Mouse (Mus musculus) hindbrain, embryonic 10.5 days (tissue): ENCODE measurements around the gene Ubr2. TPM values are rescaled to one million over a fixed set of nuclear protein-coding genes. Genes with fewer than 3 reads are reported as not detected.

Experiments used
- DNase-seq: peaks from one replicate; pipeline ENCODE4 v3.0.0-alpha.2; 2017; ENCODE audit warnings: low spot score
- H3K27ac ChIP-seq: fragments of 300-500 bp; sonication (generic); 2 replicates; pipeline ENCODE4 v1.5.1; 2016; ENCODE audit warnings: mild to moderate bottlenecking, moderate library complexity
- H3K27me3 ChIP-seq: fragments of 300-500 bp; sonication (generic); 2 replicates; pipeline ENCODE4 v1.6.1; 2016; ENCODE audit warnings: mild to moderate bottlenecking; ENCODE audit not compliant: poor library complexity, insufficient read depth, severe bottlenecking
- H3K36me3 ChIP-seq: fragments of 300-500 bp; sonication (generic); 2 replicates; pipeline ENCODE4 v1.6.1; 2016; ENCODE audit warnings: mild to moderate bottlenecking, moderate library complexity
- H3K4me1 ChIP-seq: fragments of 300-500 bp; sonication (generic); replicated peaks from 2 replicates; pipeline ENCODE4 v1.6.1; 2016; ENCODE audit warnings: mild to moderate bottlenecking
- H3K4me3 ChIP-seq: fragments of 300-500 bp; sonication (generic); 2 replicates; pipeline ENCODE4 v1.5.1; 2016; ENCODE audit warnings: mild to moderate bottlenecking, moderate library complexity
- H3K9me3 ChIP-seq: fragments of 300-500 bp; sonication (generic); 2 replicates; pipeline ENCODE4 v1.6.1; 2016; ENCODE audit warnings: mild to moderate bottlenecking, moderate library complexity
- WGBS: fragments of 180-500 bp; shearing (Covaris S2); methylation state at CpG from one replicate; pipeline ENCODE4 v1.1.7; 2016; 5-methylcytosine and 5-hydroxymethylcytosine counted together
- polyA plus RNA-seq: library from polyadenylated mRNA; unstranded; fragments of >200 nt; fragmentation: Nextera tagmentation; extraction: Ambion mirVana; gene quantifications from 2 replicates; pipeline ENCODE4 v1.2.1, GENCODE M21; 2016

The Ubr2 gene
- polyA plus RNA-seq, 1 experiment from 2014 or later: 17.6 TPM

- no peak overlapping the region for H3K27ac ChIP-seq
- peaks cover 16% of the 10 kb centered on the region for H3K4me1 ChIP-seq
- H3K27me3 ChIP-seq: no peaks in the 10 kb centered on the region
- no peak for DNase-seq
- H3K36me3 ChIP-seq: no peaks in the 10 kb centered on the region
- no peak overlapping the region for H3K4me3 ChIP-seq
- 91% methylated on average over 9 of the region's 9 CpGs for WGBS
- H3K9me3 ChIP-seq: no peaks in the 10 kb centered on the region
These were observed 127.2 kb downstream of the Ubr2 start for GRCm38 (mm10) chr17:46883107-46883506.

- H3K36me3 ChIP-seq: no peaks in the 10 kb centered on the region
- H3K4me1 ChIP-seq: peaks cover 24% of the 10 kb centered on the region
- WGBS: 86% methylated on average over 6 of the region's 6 CpGs
- no peak overlapping the region for H3K4me3 ChIP-seq
- no peaks in the 10 kb centered on the region for H3K27me3 ChIP-seq
- H3K27ac ChIP-seq: no peak overlapping the region
- H3K9me3 ChIP-seq: no peaks in the 10 kb centered on the region
- DNase-seq: no peak
These were observed 128.6 kb downstream of the Ubr2 start for GRCm38 (mm10) chr17:46881728-46882127.

- no peak overlapping the region for H3K27ac ChIP-seq
- WGBS: 93% methylated on average over 2 of the region's 2 CpGs
These were observed 130.0 kb downstream of the Ubr2 start for GRCm38 (mm10) chr17:46880322-46880721.

GRCm38 (mm10) chr17:46879841-46880311 lies 130.5 kb downstream of the Ubr2 start:
- Histone ChIP-seq H3K27me3 (no peaks in the 10 kb centered on the region), H3K4me3 (no peak overlapping the region), H3K27ac (no peak overlapping the region), H3K36me3 (no peaks in the 10 kb centered on the region), H3K9me3 (no peaks in the 10 kb centered on the region), H3K4me1 (peaks cover 20% of the 10 kb centered on the region; the same call in 1 of the 2 replicates)
- no peak for DNase-seq
- 68% methylated on average over 14 of the region's 14 CpGs for WGBS

More at GRCm38 (mm10) chr17:46880322-46880721, 130.0 kb downstream of the Ubr2 start:
- DNase-seq: no peak
- Histone ChIP-seq H3K4me3 (no peak overlapping the region), H3K9me3 (no peaks in the 10 kb centered on the region), H3K4me1 (peaks cover 20% of the 10 kb centered on the region; the same call in 1 of the 2 replicates), H3K36me3 (no peaks in the 10 kb centered on the region), H3K27me3 (no peaks in the 10 kb centered on the region)

Other genes with a start within 250 kb of the Ubr2 start
- 0.43 and 0.62 TPM in 2 replicates for gene Ptcra, start 246.8 kb downstream of the Ubr2 start, polyA plus RNA-seq
- 57.3 and 59.3 TPM in 2 replicates for gene 2310039H08Rik, start 237.9 kb downstream of the Ubr2 start, polyA plus RNA-seq
- gene Rpl7l1, start 227.9 kb downstream of the Ubr2 start, polyA plus RNA-seq: 164 and 209 TPM in 2 replicates
- gene Bicral, start 152.1 kb downstream of the Ubr2 start, polyA plus RNA-seq: 3.8 and 4.2 TPM in 2 replicates
- gene Tbcc, start 119.9 kb downstream of the Ubr2 start, polyA plus RNA-seq: 55.1 and 80.2 TPM in 2 replicates
- not detected in 2 replicates for gene Prph2, start 100.1 kb downstream of the Ubr2 start, polyA plus RNA-seq